8 mouse cellular contexts compared by ENCODE assay signal in genomic region chr12:8640711-8641424, GRCm38 (mm10). TPM values are rescaled to one million over a fixed set of nuclear protein-coding genes. Genes with fewer than 3 reads are reported as not detected.
DNase-seq lines count a peak whose midpoint lies in the region; ATAC-seq and TF ChIP-seq lines count a peak whose summit lies in the region.

No protein-coding gene starts in this region.

- H3K27me3 ChIP-seq in CH12.LX (replicated peaks) = no peaks in the 10 kb centered on the region
- no peaks in the 10 kb centered on the region for H3K27me3 ChIP-seq in forebrain, embryonic 11.5 days (ENCODE audit: control insufficient read depth, insufficient read depth, low read length)
- H3K27me3 ChIP-seq in heart, embryonic 16.5 days (ENCODE audit: control insufficient read depth, insufficient read depth, low read length) = no peaks in the 10 kb centered on the region
- no peaks in the 10 kb centered on the region for H3K27me3 ChIP-seq in liver, embryonic 15.5 days
- no peaks in the 10 kb centered on the region for H3K27me3 ChIP-seq in neural tube, embryonic 12.5 days (replicated peaks)

- H3K4me3 ChIP-seq in CH12.LX (replicated peaks in 1 of 3; ENCODE audit: low read depth in 2 of 3, low read length in 2 of 3, poor library complexity in 1 of 3) = peak overlapping the region; percentile 78 to 92 (median 80)
- H3K4me3 ChIP-seq in forebrain, embryonic 11.5 days (ENCODE audit: low read depth, low read length) = peak overlapping the region; percentile 74
- H3K4me3 ChIP-seq in heart, embryonic 16.5 days (ENCODE audit: low read length) = peak overlapping the region; percentile 76
- peak overlapping the region; percentile 85 for H3K4me3 ChIP-seq in liver, embryonic 15.5 days (replicated peaks)
- peak overlapping the region; percentile 76 for H3K4me3 ChIP-seq in neural tube, embryonic 12.5 days

- TF ChIP-seq EP300 in CH12.LX (IDR thresholded peaks at IDR 0.05; ENCODE audit: low read length) = no peak

- H3K79me2 ChIP-seq in CH12.LX (replicated peaks; ENCODE audit: control insufficient read depth, extremely low read depth, insufficient read depth, poor library complexity, severe bottlenecking) = no peaks in the 10 kb centered on the region

- peak overlapping the region; percentile 96 for H3K4me2 ChIP-seq in CH12.LX (ENCODE audit: insufficient read depth, low read depth, poor library complexity, severe bottlenecking)
- H3K4me2 ChIP-seq in forebrain, embryonic 11.5 days (ENCODE audit: low read depth, low read length, severe bottlenecking) = peak overlapping the region; percentile 49
- peak overlapping the region; percentile 79 for H3K4me2 ChIP-seq in heart, embryonic 16.5 days (ENCODE audit: low read depth, low read length)
- peak overlapping the region; percentile 77 for H3K4me2 ChIP-seq in liver, embryonic 15.5 days
- peak overlapping the region; percentile 61 for H3K4me2 ChIP-seq in neural tube, embryonic 12.5 days (replicated peaks)

- no peak for TF ChIP-seq CTCF in CH12.LX (conservative IDR thresholded peaks at IDR 0.05 in 1 of 2, IDR thresholded peaks at IDR 0.05 in 1 of 2; ENCODE audit: low read depth in 2 of 2, low read length in 2 of 2)

- in situ Hi-C loops in CH12.LX (cut with MboI; ENCODE audit: low pct_ligation_motif_present, low pct_unique_long_range_greater_than_20kb, low sequenced_read_pairs) = no loop called here

- dilution Hi-C loops in CH12.LX (cut with MboI; ENCODE audit: extremely low pct_ligation_motif_present, extremely low pct_unique_long_range_greater_than_20kb, low sequenced_read_pairs) = no loop called here

- WGBS in forebrain, embryonic 11.5 days = under 1% methylated on average over 45 of the region's 47 CpGs
- WGBS in heart, embryonic 16.5 days = under 1% methylated on average over 47 of the region's 47 CpGs
- WGBS in liver, embryonic 15.5 days (ENCODE audit: insufficient replicate concordance) = under 1% methylated on average over 47 of the region's 47 CpGs
- WGBS in neural tube, embryonic 12.5 days = under 1% methylated on average over 46 of the region's 47 CpGs

- peaks cover 0 to 6% of the 10 kb centered on the region in 2 experiments; a peak in 2 of 4 replicates for H3K4me1 ChIP-seq in CH12.LX (ENCODE audit: control insufficient read depth in 1 of 2, insufficient read depth in 2 of 2)
- no peaks in the 10 kb centered on the region for H3K4me1 ChIP-seq in forebrain, embryonic 11.5 days (replicated peaks; ENCODE audit: control insufficient read depth, insufficient read depth, low read length)
- H3K4me1 ChIP-seq in heart, embryonic 16.5 days (ENCODE audit: control insufficient read depth, insufficient read depth, low read length) = no peaks in the 10 kb centered on the region
- peaks cover 15% of the 10 kb centered on the region for H3K4me1 ChIP-seq in liver, embryonic 15.5 days (replicated peaks)
- H3K4me1 ChIP-seq in neural tube, embryonic 12.5 days = 0 out of 2 replicates have a peak, but pooled peaks cover 4% of the 10 kb centered on the region

- DNase-seq in CH12.LX (ENCODE audit: extremely low read depth) = peak; percentile 89
- DNase-seq in c-Kit-positive CD71-positive TER-119-negative erythroid progenitor cells, embryonic 14.5 days (ENCODE audit: low read depth) = peak; percentile 87
- peak; percentile 96 for DNase-seq in forebrain, embryonic 11.5 days (ENCODE audit: low spot score)
- DNase-seq in kidney, postnatal 36 days = peak; percentile 99 to 100
- peak; percentile 92 for DNase-seq in telencephalon, adult 2 months (ENCODE audit: low read depth, low spot score)

- peak; percentile 99 for ATAC-seq in forebrain, embryonic 11.5 days (replicated peaks; ENCODE audit: low FRiP score)
- ATAC-seq in heart, embryonic 16.5 days (replicated peaks; ENCODE audit: extremely low read depth, insufficient read depth, low FRiP score) = peak; percentile 98
- ATAC-seq in liver, embryonic 15.5 days (ENCODE audit: insufficient read depth) = peak; percentile 97
- ATAC-seq in neural tube, embryonic 12.5 days (ENCODE audit: low FRiP score, low read depth) = peak; percentile 98

- H3K36me3 ChIP-seq in CH12.LX (replicated peaks in 1 of 2; ENCODE audit: control insufficient read depth in 1 of 2, insufficient read depth in 1 of 2, low read length in 1 of 2) = peaks cover 2 to 3% of the 10 kb centered on the region in 2 experiments
- H3K36me3 ChIP-seq in forebrain, embryonic 11.5 days (ENCODE audit: control insufficient read depth, insufficient read depth, low read length) = no peaks in the 10 kb centered on the region
- no peaks in the 10 kb centered on the region for H3K36me3 ChIP-seq in heart, embryonic 16.5 days (ENCODE audit: control insufficient read depth, insufficient read depth)
- no peaks in the 10 kb centered on the region; the same call in 1 of the 2 replicates for H3K36me3 ChIP-seq in liver, embryonic 15.5 days (replicated peaks)
- no peaks in the 10 kb centered on the region for H3K36me3 ChIP-seq in neural tube, embryonic 12.5 days

- peak overlapping the region; percentile 96 for H3K9ac ChIP-seq in CH12.LX (ENCODE audit: insufficient read depth, low read depth)
- H3K9ac ChIP-seq in forebrain, embryonic 11.5 days (ENCODE audit: low read length) = peak overlapping the region; percentile 96
- peak overlapping the region; percentile 91 for H3K9ac ChIP-seq in heart, embryonic 16.5 days (ENCODE audit: low read length)
- peak overlapping the region; percentile 86 for H3K9ac ChIP-seq in liver, embryonic 15.5 days
- peak overlapping the region; percentile 85 for H3K9ac ChIP-seq in neural tube, embryonic 12.5 days

- TF ChIP-seq RAD21 in CH12.LX (IDR thresholded peaks at IDR 0.05; ENCODE audit: low read depth, low read length) = no peak

- peak; percentile 61; the same call in 1 of the 2 replicates for TF ChIP-seq POLR2A in CH12.LX (IDR thresholded peaks at IDR 0.05; ENCODE audit: low read depth, low read length)

- peaks cover 2% of the 10 kb centered on the region for H3K9me3 ChIP-seq in CH12.LX (replicated peaks; ENCODE audit: low read length)
- no peaks in the 10 kb centered on the region for H3K9me3 ChIP-seq in forebrain, embryonic 11.5 days (ENCODE audit: control insufficient read depth, low read length)
- no peaks in the 10 kb centered on the region for H3K9me3 ChIP-seq in heart, embryonic 16.5 days (replicated peaks; ENCODE audit: control insufficient read depth, low read length)
- no peaks in the 10 kb centered on the region for H3K9me3 ChIP-seq in liver, embryonic 15.5 days (replicated peaks)
- H3K9me3 ChIP-seq in neural tube, embryonic 12.5 days = no peaks in the 10 kb centered on the region

- H3K27ac ChIP-seq in CH12.LX (ENCODE audit: insufficient read depth, low read depth) = peak overlapping the region; percentile 87
- peak overlapping the region; percentile 91 for H3K27ac ChIP-seq in forebrain, embryonic 11.5 days (ENCODE audit: low read depth, low read length)
- peak overlapping the region; percentile 92 for H3K27ac ChIP-seq in heart, embryonic 16.5 days (ENCODE audit: low read length)
- peak overlapping the region; percentile 88 for H3K27ac ChIP-seq in liver, embryonic 15.5 days (replicated peaks)
- peak overlapping the region; percentile 80 for H3K27ac ChIP-seq in neural tube, embryonic 12.5 days

TF ChIP-seq in CH12.LX, 34 proteins besides CTCF, POLR2A, EP300 and RAD21 (continues in another document):
- no peak for TF ChIP-seq ZMIZ1 (IDR thresholded peaks at IDR 0.05; ENCODE audit: low read depth, low read length)
- TF ChIP-seq MAFK (IDR thresholded peaks at IDR 0.05; ENCODE audit: insufficient replicate concordance, low read length) = no peak
- TF ChIP-seq NELFE (IDR thresholded peaks at IDR 0.05; ENCODE audit: low read depth, low read length) = 0 out of 2 replicates have a peak, but pooled peaks have one; percentile 33
- peak; percentile 97 for TF ChIP-seq ZNF384 (IDR thresholded peaks at IDR 0.05; ENCODE audit: low read depth, low read length)
- no peak for TF ChIP-seq UBTF (IDR thresholded peaks at IDR 0.05; ENCODE audit: low read depth, low read length)
- peak; percentile 58 for TF ChIP-seq IRF4 (IDR thresholded peaks at IDR 0.05; ENCODE audit: low read depth, low read length)
- peak; percentile 44; the same call in 1 of the 2 replicates for TF ChIP-seq MEF2A (IDR thresholded peaks at IDR 0.05; ENCODE audit: borderline replicate concordance, low read depth, low read length)
- peak; percentile 94 for TF ChIP-seq KAT2A (IDR thresholded peaks at IDR 0.05; ENCODE audit: insufficient replicate concordance, low read length)
- peak; percentile 50; the same call in 1 of the 2 replicates for TF ChIP-seq MAX (IDR thresholded peaks at IDR 0.05; ENCODE audit: low read length)
- TF ChIP-seq TBP (conservative IDR thresholded peaks at IDR 0.05; ENCODE audit: low read depth, low read length) = 0 out of 2 replicates have a peak, but pooled peaks have one; percentile 25
- TF ChIP-seq USF2 (conservative IDR thresholded peaks at IDR 0.05; ENCODE audit: low read depth, low read length) = no peak
- no peak for TF ChIP-seq POLR2AphosphoS2 (IDR thresholded peaks at IDR 0.05; ENCODE audit: low read depth, low read length)
- TF ChIP-seq ETS1 (conservative IDR thresholded peaks at IDR 0.05; ENCODE audit: low read depth, low read length) = no peak
- TF ChIP-seq E2F4 (IDR thresholded peaks at IDR 0.05; ENCODE audit: insufficient replicate concordance, low read depth, low read length) = peak; percentile 91; the same call in 1 of the 2 replicates
- peak; percentile 64 for TF ChIP-seq MXI1 (IDR thresholded peaks at IDR 0.05; ENCODE audit: low read depth, low read length)
- TF ChIP-seq MYC (IDR thresholded peaks at IDR 0.05; ENCODE audit: low read depth, low read length) = peak; percentile 88

RNA-seq across cellular contexts. Expression of gene Pum2, which starts 33.1 kb away (rescaled TPM):
- total RNA-seq in CH12.LX (2012; rRNA removed) (52.9 and 61.0 TPM in 2 replicates), CH12.LX (2014; rRNA removed) (90.2 and 97.5 TPM in 2 replicates)
- polyA plus RNA-seq in CH12.LX (2012; ENCODE audit: insufficient read length, low read depth) = 62.7 and 75.4 TPM in 2 replicates
- polyA plus RNA-seq in forebrain, embryonic 11.5 days (2014; fragmentation: Nextera tagmentation; extraction: Ambion mirVana) = 101 and 106 TPM in 2 replicates
- polyA plus RNA-seq in heart, embryonic 16.5 days (2015; fragmentation: Nextera tagmentation; extraction: Ambion mirVana) = 26.2 and 27.9 TPM in 2 replicates
- polyA plus RNA-seq in liver, embryonic 15.5 days (2015; fragmentation: Nextera tagmentation; extraction: Ambion mirVana) = 14.1 and 14.8 TPM in 2 replicates
- polyA plus RNA-seq in neural tube, embryonic 12.5 days (2016; fragmentation: Nextera tagmentation; extraction: Ambion mirVana) = 53.0 and 55.5 TPM in 2 replicates

RNA-seq across cellular contexts. Expression of gene Slc7a15, which starts 42.0 kb away (rescaled TPM):
- total RNA-seq in CH12.LX (2012; rRNA removed) (not detected in 2 replicates), CH12.LX (2014; rRNA removed) (not detected in 2 replicates)
- polyA plus RNA-seq in CH12.LX (2012; ENCODE audit: insufficient read length, low read depth) = not detected in 2 replicates
- not detected in 2 replicates for polyA plus RNA-seq in forebrain, embryonic 11.5 days (2014; fragmentation: Nextera tagmentation; extraction: Ambion mirVana)
- polyA plus RNA-seq in heart, embryonic 16.5 days (2015; fragmentation: Nextera tagmentation; extraction: Ambion mirVana) = not detected in 2 replicates
- 0.05 and 0.09 TPM in 2 replicates for polyA plus RNA-seq in liver, embryonic 15.5 days (2015; fragmentation: Nextera tagmentation; extraction: Ambion mirVana)
- not detected in 2 replicates for polyA plus RNA-seq in neural tube, embryonic 12.5 days (2016; fragmentation: Nextera tagmentation; extraction: Ambion mirVana)

Comparison
In these comparisons a context has a peak if more than half of its experiments do, and no peak if none do; other contexts are left out.
1. Peak in every context shown above with its lines: DNase-seq, ATAC-seq, H3K4me3 ChIP-seq and H3K27ac ChIP-seq.